Mouse (Mus musculus) liver, adult 2 months (tissue): ENCODE data around the gene Ndnf.

Source experiments
- CTCF ChIP-seq: fragments of 200-500 bp; IDR thresholded peaks from 2 replicates; pipeline ENCODE4 v1.5.1; 2011; ENCODE audit warnings: low read depth, low read length, control low read depth
- POLR2A ChIP-seq: fragments of 200-500 bp; IDR thresholded peaks from 2 replicates; pipeline ENCODE4 v1.6.1; 2011; ENCODE audit warnings: low read length, control low read depth; ENCODE audit not compliant: insufficient read depth; ENCODE audit errors: extremely low read depth

DNA sequence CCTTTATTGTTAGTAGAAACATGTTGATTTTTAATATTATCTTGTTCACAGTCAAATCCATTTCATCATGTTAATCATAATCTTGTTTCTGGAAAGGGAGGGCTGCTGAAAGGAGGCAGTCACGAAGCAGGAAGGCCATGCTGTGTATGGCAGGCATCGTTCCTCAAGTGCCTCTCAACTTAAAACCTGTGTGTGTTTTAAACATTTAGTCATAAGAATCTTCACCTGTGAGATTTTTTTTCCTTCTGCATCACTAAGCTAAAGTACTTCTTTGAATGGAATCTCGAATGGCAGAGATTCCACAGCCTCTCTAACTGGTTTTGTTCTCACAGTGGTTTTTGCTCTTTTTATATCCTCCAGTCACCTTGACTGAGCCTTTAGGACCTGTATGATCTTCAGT, 25.0 kb upstream of the Ndnf start:
- TF ChIP-seq CTCF (no peak), POLR2A (no peak)
